Mouse (Mus musculus) stomach, embryonic 14.5 days (tissue): ENCODE measurements around the gene Iqschfp. TPM values are rescaled to one million over a fixed set of nuclear protein-coding genes. Genes with fewer than 3 reads are reported as not detected.

Experiments
- ATAC-seq: fragments of 200-750 bp; cut with Nextera tagmentation; 2 replicates; pipeline ENCODE4 v1.8.0; 2017; ENCODE audit warnings: low read depth, moderate TSS enrichment; ENCODE audit not compliant: insufficient number of reproducible peaks, insufficient read depth, low FRiP score
- H3K27ac ChIP-seq: fragments of 300-500 bp; sonication (generic); 2 replicates; pipeline ENCODE4 v1.5.1; 2014; ENCODE audit warnings: mild to moderate bottlenecking, low read length, moderate library complexity, mixed read lengths
- H3K27me3 ChIP-seq: fragments of 300-500 bp; sonication (generic); 2 replicates; pipeline ENCODE4 v1.6.1; 2014; ENCODE audit warnings: low read length, control low read depth, mixed read lengths; ENCODE audit not compliant: control insufficient read depth, insufficient read depth
- H3K36me3 ChIP-seq: fragments of 300-500 bp; sonication (generic); 2 replicates; pipeline ENCODE4 v1.6.1; 2014; ENCODE audit warnings: mild to moderate bottlenecking, control low read depth, low read length, moderate library complexity, mixed read lengths; ENCODE audit not compliant: control insufficient read depth, insufficient read depth
- H3K4me1 ChIP-seq: fragments of 300-500 bp; sonication (generic); 2 replicates; pipeline ENCODE4 v1.6.1; 2014; ENCODE audit warnings: low read length, control low read depth, mixed read lengths; ENCODE audit not compliant: control insufficient read depth, insufficient read depth
- H3K4me2 ChIP-seq: fragments of 300-500 bp; sonication (generic); replicated peaks from 2 replicates; pipeline ENCODE4 v1.6.1; 2014; ENCODE audit warnings: low read depth, low read length, control low read depth
- H3K4me3 ChIP-seq: fragments of 300-500 bp; sonication (generic); 2 replicates; pipeline ENCODE4 v1.5.1; 2014; ENCODE audit warnings: low read depth, low read length, control low read depth
- H3K9ac ChIP-seq: fragments of 300-500 bp; sonication (generic); replicated peaks from 2 replicates; pipeline ENCODE4 v1.6.1; 2014; ENCODE audit warnings: low read depth, mild to moderate bottlenecking, control low read depth, low read length, moderate library complexity, mixed read lengths
- H3K9me3 ChIP-seq: fragments of 300-500 bp; sonication (generic); 2 replicates; pipeline ENCODE4 v1.6.1; 2016; ENCODE audit warnings: low read depth, low read length, control low read depth; ENCODE audit not compliant: control insufficient read depth
- WGBS: fragments of 180-500 bp; shearing (Covaris S2); extraction: QIAGEN DNeasy Blood & Tissue Kit; methylation state at CpG from one replicate; pipeline ENCODE4 v1.1.7; 2014; 5-methylcytosine and 5-hydroxymethylcytosine counted together
- polyA plus RNA-seq: library from polyadenylated mRNA; unstranded; fragments of >200 nt; fragmentation: Nextera tagmentation; extraction: Ambion mirVana; gene quantifications from 2 replicates; pipeline ENCODE4 v1.2.1, GENCODE M21; 2014

The Iqschfp gene
- polyA plus RNA-seq, 1 experiment from 2014 or later, result 0.20 TPM

- H3K4me3 ChIP-seq, result no peak overlapping the region
- no peak overlapping the region for H3K27ac ChIP-seq
- H3K9ac ChIP-seq, result no peak overlapping the region
- WGBS, result 74% methylated on average over 3 of the region's 3 CpGs
- no peaks in the 10 kb centered on the region for H3K27me3 ChIP-seq
- ATAC-seq, result no peak
- H3K4me1 ChIP-seq, result no peaks in the 10 kb centered on the region
- no peak overlapping the region for H3K4me2 ChIP-seq
- no peaks in the 10 kb centered on the region for H3K36me3 ChIP-seq
- H3K9me3 ChIP-seq, result no peaks in the 10 kb centered on the region
Observed at GRCm38 (mm10) chr3:68243239-68243638, 351.2 kb downstream of the Iqschfp start.

GRCm38 (mm10) chr3:68246154-68246553 is 354.1 kb downstream of the Iqschfp start:
- no peak overlapping the region for H3K4me3 ChIP-seq
- H3K9me3 ChIP-seq, result no peaks in the 10 kb centered on the region
- 49% methylated on average over 4 of the region's 4 CpGs for whole genome bisulfite sequencing
- no peaks in the 10 kb centered on the region for H3K4me1 ChIP-seq
- H3K9ac ChIP-seq, result no peak overlapping the region
- H3K4me2 ChIP-seq, result no peak overlapping the region
- no peaks in the 10 kb centered on the region for H3K36me3 ChIP-seq
- no peaks in the 10 kb centered on the region for H3K27me3 ChIP-seq
- ATAC-seq, result no peak
- no peak overlapping the region for H3K27ac ChIP-seq

- H3K36me3 ChIP-seq, result no peaks in the 10 kb centered on the region
- no peaks in the 10 kb centered on the region for H3K9me3 ChIP-seq
- no peak overlapping the region for H3K4me3 ChIP-seq
- H3K4me2 ChIP-seq, result no peak overlapping the region
- no peak for ATAC-seq
- WGBS, result 59% methylated on average over 2 of the region's 2 CpGs
- no peak overlapping the region for H3K27ac ChIP-seq
- H3K9ac ChIP-seq, result no peak overlapping the region
- H3K4me1 ChIP-seq, result no peaks in the 10 kb centered on the region
- no peaks in the 10 kb centered on the region for H3K27me3 ChIP-seq
Observed at GRCm38 (mm10) chr3:68250589-68250988, 358.6 kb downstream of the Iqschfp start.

- Histone ChIP-seq H3K4me2 (no peak overlapping the region), H3K27me3 (no peaks in the 10 kb centered on the region), H3K9ac (no peak overlapping the region), H3K27ac (no peak overlapping the region), H3K9me3 (no peaks in the 10 kb centered on the region), H3K4me3 (no peak overlapping the region), H3K36me3 (no peaks in the 10 kb centered on the region), H3K4me1 (no peaks in the 10 kb centered on the region)
- 39% methylated on average over 1 of the region's 1 CpGs for WGBS
- ATAC-seq, result no peak
Observed at GRCm38 (mm10) chr3:68252335-68252734, 360.3 kb downstream of the Iqschfp start.

GRCm38 (mm10) chr3:68262304-68262703 is 370.3 kb downstream of the Iqschfp start:
- 44% methylated on average over 6 of the region's 6 CpGs for WGBS

GRCm38 (mm10) chr3:68267905-68268304 is 375.9 kb downstream of the Iqschfp start:
- ATAC-seq, result no peak
- no peak overlapping the region for H3K4me3 ChIP-seq
- H3K9me3 ChIP-seq, result no peaks in the 10 kb centered on the region
- H3K9ac ChIP-seq, result no peak overlapping the region
- no peaks in the 10 kb centered on the region for H3K36me3 ChIP-seq
- WGBS, result 88% methylated on average over 4 of the region's 4 CpGs
- H3K4me1 ChIP-seq, result no peaks in the 10 kb centered on the region
- no peak overlapping the region for H3K27ac ChIP-seq
- no peaks in the 10 kb centered on the region for H3K27me3 ChIP-seq
- H3K4me2 ChIP-seq, result no peak overlapping the region

More at GRCm38 (mm10) chr3:68262304-68262703, 370.3 kb downstream of the Iqschfp start:
- Histone ChIP-seq H3K27ac (no peak overlapping the region), H3K9me3 (no peaks in the 10 kb centered on the region), H3K36me3 (no peaks in the 10 kb centered on the region), H3K9ac (no peak overlapping the region), H3K4me3 (no peak overlapping the region), H3K4me2 (no peak overlapping the region), H3K4me1 (no peaks in the 10 kb centered on the region), H3K27me3 (no peaks in the 10 kb centered on the region)
- peak; percentile 18; the same call in 1 of the 2 replicates for ATAC-seq

- Histone ChIP-seq H3K9ac (no peak overlapping the region), H3K27ac (no peak overlapping the region), H3K4me2 (no peak overlapping the region), H3K36me3 (no peaks in the 10 kb centered on the region), H3K4me1 (no peaks in the 10 kb centered on the region), H3K4me3 (no peak overlapping the region), H3K27me3 (no peaks in the 10 kb centered on the region), H3K9me3 (no peaks in the 10 kb centered on the region)
- no peak for ATAC-seq
- 81% methylated on average over 4 of the region's 4 CpGs for WGBS
Observed at GRCm38 (mm10) chr3:68269251-68269650, 377.2 kb downstream of the Iqschfp start.

GRCm38 (mm10) chr3:68270246-68270645 is 378.2 kb downstream of the Iqschfp start:
- Histone ChIP-seq H3K9ac (no peak overlapping the region), H3K9me3 (no peaks in the 10 kb centered on the region), H3K27me3 (no peaks in the 10 kb centered on the region), H3K4me1 (no peaks in the 10 kb centered on the region), H3K36me3 (no peaks in the 10 kb centered on the region), H3K4me3 (no peak overlapping the region), H3K4me2 (no peak overlapping the region), H3K27ac (no peak overlapping the region)
- 79% methylated on average over 6 of the region's 6 CpGs for WGBS
- no peak for ATAC-seq

- H3K4me2 ChIP-seq, result no peak overlapping the region
- no peak for ATAC-seq
- no peak overlapping the region for H3K27ac ChIP-seq
- H3K27me3 ChIP-seq, result no peaks in the 10 kb centered on the region
- H3K9me3 ChIP-seq, result no peaks in the 10 kb centered on the region
- 63% methylated on average over 3 of the region's 3 CpGs for WGBS
- no peak overlapping the region for H3K4me3 ChIP-seq
- no peaks in the 10 kb centered on the region for H3K36me3 ChIP-seq
- H3K4me1 ChIP-seq, result no peaks in the 10 kb centered on the region
- H3K9ac ChIP-seq, result no peak overlapping the region
Observed at GRCm38 (mm10) chr3:68271457-68271856, 379.4 kb downstream of the Iqschfp start.
